Comparison of ENCODE assay signal across 8 mouse cellular contexts in genomic region chr5:143625497-143625896, GRCm38 (mm10). TPM values are rescaled to one million over a fixed set of nuclear protein-coding genes. Genes with fewer than 3 reads are reported as not detected.
DNase-seq lines count a peak whose midpoint lies in the region; ATAC-seq and TF ChIP-seq lines count a peak whose summit lies in the region.

No protein-coding gene starts in this region.

- H3K4me1 ChIP-seq in MEL (ENCODE audit: control insufficient read depth in 1 of 2, insufficient read depth in 2 of 2, low read length in 2 of 2) = peaks cover 12 to 16% of the 10 kb centered on the region in 2 experiments
- H3K4me1 ChIP-seq in liver, postnatal 0 days (ENCODE audit: insufficient read depth) = peaks cover 20% of the 10 kb centered on the region
- peaks cover 28% of the 10 kb centered on the region for H3K4me1 ChIP-seq in hindbrain, embryonic 14.5 days (replicated peaks; ENCODE audit: control insufficient read depth, insufficient read depth, low read length)

- DNase-seq in MEL (ENCODE audit: low read depth, low spot score) = peak; percentile 85
- DNase-seq in adrenal gland, postnatal 36 days = peak; percentile 76 to 81
- DNase-seq in heart, postnatal 10 days = peak; percentile 60
- DNase-seq in liver, postnatal 0 days = peak; percentile 57
- no peak for DNase-seq in retina, postnatal 1 day
- DNase-seq in frontal cortex, adult 2 months (ENCODE audit: extremely low spot score in 1 of 2, low spot score in 1 of 2) = no peak
- DNase-seq in right cerebral cortex, postnatal 10 days (ENCODE audit: low spot score in 2 of 2) = no peak
- no peak for DNase-seq in hindbrain, embryonic 14.5 days (ENCODE audit: low spot score)

- intact Hi-C loops in heart, postnatal 10 days (cut with DNase I) = loop anchor here (2.0 kb wide), 1 partner anchor 55 kb away; no protein-coding TSS in a partner anchor

- peak overlapping the region; percentile 76 for H3K9ac ChIP-seq in MEL (ENCODE audit: control insufficient read depth, low read depth, low read length, poor library complexity, severe bottlenecking)
- peak overlapping the region; percentile 61 for H3K9ac ChIP-seq in liver, postnatal 0 days (replicated peaks)
- no peak overlapping the region for H3K9ac ChIP-seq in hindbrain, embryonic 14.5 days

- H3K4me3 ChIP-seq in MEL (ENCODE audit: control insufficient read depth in 1 of 2, insufficient read depth in 1 of 2, low read depth in 2 of 2, low read length in 2 of 2) = peak overlapping the region; percentile 19 to 60
- H3K4me3 ChIP-seq in liver, postnatal 0 days (ENCODE audit: low read depth, low read length) = peak overlapping the region; percentile 39
- H3K4me3 ChIP-seq in hindbrain, embryonic 14.5 days (replicated peaks; ENCODE audit: low read length) = no peak overlapping the region

- peak; percentile 71 for ATAC-seq in liver, postnatal 0 days
- no peak for ATAC-seq in hindbrain, embryonic 14.5 days (ENCODE audit: low FRiP score)

- peaks cover 0 to 27% of the 10 kb centered on the region in 2 experiments; a peak in 2 of 4 replicates for H3K36me3 ChIP-seq in MEL (ENCODE audit: control insufficient read depth in 1 of 2, insufficient read depth in 2 of 2, low read length in 2 of 2)
- H3K36me3 ChIP-seq in liver, postnatal 0 days (replicated peaks; ENCODE audit: insufficient read depth, low read length) = no peaks in the 10 kb centered on the region; the same call in 1 of the 2 replicates
- H3K36me3 ChIP-seq in hindbrain, embryonic 14.5 days (replicated peaks; ENCODE audit: control insufficient read depth, insufficient read depth) = no peaks in the 10 kb centered on the region

- peak overlapping the region; percentile 91 for H3K27ac ChIP-seq in MEL (ENCODE audit: control insufficient read depth, low read depth, low read length)
- H3K27ac ChIP-seq in liver, postnatal 0 days (ENCODE audit: low read depth) = peak overlapping the region; percentile 77
- H3K27ac ChIP-seq in hindbrain, embryonic 14.5 days = no peak overlapping the region

- peaks cover 52% of the 10 kb centered on the region for H3K79me2 ChIP-seq in MEL (ENCODE audit: control insufficient read depth, insufficient read depth, low read length, poor library complexity)

- no peaks in the 10 kb centered on the region for H3K27me3 ChIP-seq in MEL (ENCODE audit: control insufficient read depth in 1 of 2, insufficient read depth in 2 of 2, low read length in 2 of 2)
- H3K27me3 ChIP-seq in liver, postnatal 0 days (ENCODE audit: insufficient read depth, low read length) = no peaks in the 10 kb centered on the region
- H3K27me3 ChIP-seq in hindbrain, embryonic 14.5 days (ENCODE audit: control insufficient read depth, insufficient read depth, low read length) = no peaks in the 10 kb centered on the region

- H3K4me2 ChIP-seq in liver, postnatal 0 days (ENCODE audit: low read depth, low read length) = peak overlapping the region; percentile 70
- no peak overlapping the region; the same call in 1 of the 2 replicates for H3K4me2 ChIP-seq in hindbrain, embryonic 14.5 days (replicated peaks)

- peak; percentile 15 to 90; a peak in 3 of 4 replicates for TF ChIP-seq EP300 in MEL (IDR thresholded peaks at IDR 0.05; ENCODE audit: low read depth in 1 of 2, low read length in 2 of 2)
- TF ChIP-seq EP300 in liver, postnatal 0 days (IDR thresholded peaks at IDR 0.05; ENCODE audit: low read depth) = peak; percentile 98

- no peak for TF ChIP-seq CTCF in MEL (IDR thresholded peaks at IDR 0.05 in 2 of 3, conservative IDR thresholded peaks at IDR 0.05 in 1 of 3; ENCODE audit: control insufficient read depth in 1 of 3, insufficient read depth in 1 of 3, low read depth in 2 of 3, low read length in 3 of 3, poor library complexity in 1 of 3, severe bottlenecking in 1 of 3)
- TF ChIP-seq CTCF in liver, postnatal 0 days (IDR thresholded peaks at IDR 0.05; ENCODE audit: low read depth) = no peak

- peak in 1 of 2 experiments; percentile 44; a peak in 1 of 4 replicates for TF ChIP-seq POLR2A in MEL (IDR thresholded peaks at IDR 0.05; ENCODE audit: control insufficient read depth in 1 of 2, insufficient read depth in 1 of 2, low read depth in 1 of 2, low read length in 2 of 2, poor library complexity in 1 of 2)

- no peaks in the 10 kb centered on the region for H3K9me3 ChIP-seq in MEL (replicated peaks; ENCODE audit: insufficient read depth, low read length)
- no peaks in the 10 kb centered on the region for H3K9me3 ChIP-seq in liver, postnatal 0 days (ENCODE audit: low read length)
- H3K9me3 ChIP-seq in hindbrain, embryonic 14.5 days (ENCODE audit: control insufficient read depth, low read length) = no peaks in the 10 kb centered on the region

- 58% methylated on average over 12 of the region's 12 CpGs for WGBS in liver, postnatal 0 days (ENCODE audit: insufficient replicate concordance)
- WGBS in hindbrain, embryonic 14.5 days = 89% methylated on average over 12 of the region's 12 CpGs

- TF ChIP-seq RAD21 in MEL (IDR thresholded peaks at IDR 0.05; ENCODE audit: low read depth, low read length) = no peak

TF ChIP-seq in MEL, 35 proteins besides CTCF, POLR2A, EP300 and RAD21:
- TF ChIP-seq GATA1 (IDR thresholded peaks at IDR 0.05; ENCODE audit: low read depth, low read length) = peak; percentile 90
- peak; percentile 10; the same call in 1 of the 2 replicates for TF ChIP-seq MYC (IDR thresholded peaks at IDR 0.05; ENCODE audit: low read depth, low read length)
- no peak for TF ChIP-seq MYB (IDR thresholded peaks at IDR 0.05; ENCODE audit: low read depth, low read length)
- peak; percentile 72 for TF ChIP-seq TBP (IDR thresholded peaks at IDR 0.05; ENCODE audit: low read depth, low read length)
- TF ChIP-seq TAL1 (IDR thresholded peaks at IDR 0.05; ENCODE audit: low read length) = peak; percentile 95
- peak; percentile 41; the same call in 1 of the 2 replicates for TF ChIP-seq ETS1 (IDR thresholded peaks at IDR 0.05; ENCODE audit: low read depth, low read length)
- peak; percentile 76 for TF ChIP-seq TCF12 (IDR thresholded peaks at IDR 0.05; ENCODE audit: low read depth, low read length)
- TF ChIP-seq BHLHE40 (IDR thresholded peaks at IDR 0.05; ENCODE audit: borderline replicate concordance, low read depth, low read length) = no peak

RNA-seq across cellular contexts. Expression of gene Cyth3, which starts 3.2 kb away (rescaled TPM):
- 32.8 and 41.1 TPM in 2 replicates for total RNA-seq in MEL (2012; rRNA removed)
- polyA plus RNA-seq in MEL (2012; ENCODE audit: insufficient read depth in 1 of 2, insufficient read length in 2 of 2, low read depth in 1 of 2, low replicate concordance in 2 of 2, missing spikeins in 1 of 2) = 10 to 100 TPM in 1 of 2 experiments, not detected in 1; 44.9 TPM
- 100 to 1,000 TPM; 120 to 180 TPM for total RNA-seq in adrenal gland, postnatal 36 days (2021)
- 100 to 1,000 TPM in 1 of 2 experiments, 10 to 100 TPM in 1; 87.2 to 125 TPM for total RNA-seq in heart, postnatal 10 days (2021)
- 12.1 and 15.3 TPM in 2 replicates for polyA plus RNA-seq in liver, postnatal 0 days (2015; fragmentation: Nextera tagmentation; extraction: Ambion mirVana)
- polyA plus RNA-seq in frontal cortex, adult 2 months (2012; rRNA removed) = 28.5 and 29.1 TPM in 2 replicates
- polyA plus RNA-seq in hindbrain, embryonic 14.5 days (2014; fragmentation: Nextera tagmentation; extraction: Ambion mirVana) = 39.9 and 40.9 TPM in 2 replicates

Comparison
In these comparisons a context has a peak if more than half of its experiments do, and no peak if none do; other contexts are left out.
1. DNase-seq: peak in MEL (single experiment), adrenal gland, postnatal 36 days (2 of 2), heart, postnatal 10 days (2 of 2) and liver, postnatal 0 days (single experiment); none in retina, postnatal 1 day (single experiment), frontal cortex, adult 2 months (0 of 2), right cerebral cortex, postnatal 10 days (0 of 2) and hindbrain, embryonic 14.5 days (single experiment).